Mouse (Mus musculus): ENCODE results near the gene Sept9.

Gene Sept9

GRCm38 (mm10) chr11:117222899-117223298 is 23.4 kb downstream of the Sept9 start:
- no peak for DNase-seq

GRCm38 (mm10) chr11:117224804-117225203 is 25.3 kb downstream of the Sept9 start:
- no peak for DNase-seq

GRCm38 (mm10) chr11:117225531-117226213 is 26.2 kb downstream of the Sept9 start:
- DNase-seq, result peak in 1 of 2 experiments; percentile 13

GRCm38 (mm10) chr11:117226214-117226535 is 26.7 kb downstream of the Sept9 start:
- DNase-seq, result no peak

GRCm38 (mm10) chr11:117228139-117228538 is 28.7 kb downstream of the Sept9 start:
- DNase-seq, result no peak

- DNase-seq, result no peak
Observed at GRCm38 (mm10) chr11:117231551-117231950, 32.1 kb downstream of the Sept9 start.

GRCm38 (mm10) chr11:117232032-117232431 is 32.6 kb downstream of the Sept9 start:
- DNase-seq, result peak in 1 of 2 experiments; percentile 13

- DNase-seq, result no peak
Observed at GRCm38 (mm10) chr11:117232886-117233458, 33.5 kb downstream of the Sept9 start.

GRCm38 (mm10) chr11:117233818-117234217 is 34.4 kb downstream of the Sept9 start:
- DNase-seq, result no peak

GRCm38 (mm10) chr11:117235086-117235897 is 35.8 kb downstream of the Sept9 start:
- DNase-seq, result peak in 1 of 2 experiments; percentile 26

GRCm38 (mm10) chr11:117235898-117236459 is 36.5 kb downstream of the Sept9 start:
- no peak for DNase-seq

- peak; percentile 88 to 92 for DNase-seq
Observed at GRCm38 (mm10) chr11:117238169-117238568, 38.7 kb downstream of the Sept9 start.

GRCm38 (mm10) chr11:117239617-117240016 is 40.2 kb downstream of the Sept9 start:
- no peak for DNase-seq

GRCm38 (mm10) chr11:117240322-117240721 is 40.9 kb downstream of the Sept9 start:
- DNase-seq, result no peak

- DNase-seq, result no peak
Observed at GRCm38 (mm10) chr11:117240861-117241738, 41.6 kb downstream of the Sept9 start.

GRCm38 (mm10) chr11:117242339-117243084 is 43.1 kb downstream of the Sept9 start:
- no peak for DNase-seq

GRCm38 (mm10) chr11:117243536-117244290 is 44.3 kb downstream of the Sept9 start:
- DNase-seq, result no peak

GRCm38 (mm10) chr11:117245041-117245725 is 45.7 kb downstream of the Sept9 start:
- no peak for DNase-seq

GRCm38 (mm10) chr11:117245846-117246245 is 46.4 kb downstream of the Sept9 start:
- no peak for DNase-seq

GRCm38 (mm10) chr11:117246286-117246685 is 46.8 kb downstream of the Sept9 start:
- DNase-seq, result no peak
